Mouse (Mus musculus) right cerebral cortex, adult 18-20 months (tissue): ENCODE results near the gene Kdm2a.

Experiments used
- DNase-seq: peaks from one replicate; pipeline ENCODE4 v3.0.0; 2022; ENCODE audit warnings: mixed read lengths

Gene Kdm2a

DNA sequence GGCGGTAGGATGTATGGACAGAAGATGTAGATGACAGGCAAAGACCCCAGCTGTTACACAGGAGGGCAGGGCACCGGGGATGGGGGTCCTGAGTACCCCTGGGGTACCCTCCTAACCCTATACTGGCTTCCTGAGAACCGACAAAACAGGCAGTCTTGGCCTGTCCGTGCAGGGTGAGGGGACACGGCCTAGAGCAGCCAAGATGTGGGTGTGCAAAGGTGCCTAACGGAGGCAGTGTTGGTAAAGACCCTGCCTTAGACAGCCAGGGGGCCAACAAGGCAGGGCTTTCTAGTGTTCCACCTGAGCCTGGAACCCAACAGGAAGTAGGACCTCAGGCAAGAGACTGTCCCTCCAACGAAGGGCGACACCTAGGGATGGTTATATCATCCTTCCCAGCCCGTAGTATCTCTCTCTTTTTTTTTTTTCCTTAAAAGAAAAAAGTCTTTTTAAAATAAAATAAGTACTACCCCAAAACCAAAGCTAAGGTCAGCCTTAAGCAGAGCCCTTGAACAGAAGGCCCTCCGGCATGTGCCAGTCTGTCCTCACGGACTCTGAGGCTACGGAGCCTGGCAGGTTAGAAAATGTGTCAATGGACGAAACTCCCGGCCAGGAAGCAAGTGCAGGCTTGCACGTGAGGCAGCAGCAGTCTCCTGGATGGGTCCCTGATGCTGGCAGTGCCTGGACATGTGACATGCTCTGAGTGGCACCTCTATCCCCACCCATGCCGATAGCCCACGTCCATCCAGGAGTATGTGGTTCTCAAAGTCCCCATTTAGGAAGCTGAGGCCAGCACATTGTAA lies 99.6 kb downstream of the Kdm2a start:
- DNase-seq = no peak

DNA sequence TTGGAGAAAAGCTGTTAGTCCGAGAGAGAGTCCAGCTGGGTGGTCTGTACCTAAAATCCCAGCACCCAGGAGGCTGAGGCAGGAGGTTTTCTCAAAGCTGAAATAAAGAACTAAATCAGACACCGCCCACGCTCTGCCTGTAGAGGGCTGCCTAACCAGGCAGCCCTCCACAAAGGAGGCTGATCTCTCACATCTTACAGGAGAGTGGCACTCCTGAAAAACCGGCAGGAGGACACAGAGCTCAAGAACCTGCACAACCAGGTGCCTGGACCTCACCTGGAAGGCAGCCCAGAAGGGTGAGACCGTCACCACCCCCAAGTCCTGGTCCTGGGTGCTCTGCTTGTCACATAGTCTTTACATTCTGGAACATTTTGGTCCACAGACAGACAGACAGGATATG lies 100.2 kb downstream of the Kdm2a start:
- no peak for DNase-seq

DNA sequence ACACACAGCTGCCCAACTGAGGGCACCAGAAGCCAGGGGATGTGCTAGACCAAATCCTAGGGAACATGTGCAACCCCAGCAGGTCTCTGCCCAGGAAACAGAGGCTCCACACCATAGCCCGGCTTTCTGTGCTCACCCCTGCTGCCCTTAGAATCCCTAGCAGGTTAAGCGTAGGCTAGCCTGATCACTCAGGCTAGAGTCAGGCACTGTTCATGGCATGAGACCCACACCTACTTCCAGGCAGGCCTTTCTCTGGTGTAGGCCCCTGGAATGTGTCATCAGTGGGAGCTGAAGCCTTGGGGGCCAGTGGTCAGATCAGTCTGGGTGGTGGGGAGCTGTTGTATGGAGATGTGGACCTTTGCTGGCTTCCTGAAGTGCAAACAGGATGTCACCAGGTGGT lies 101.5 kb downstream of the Kdm2a start:
- DNase-seq = no peak

DNA sequence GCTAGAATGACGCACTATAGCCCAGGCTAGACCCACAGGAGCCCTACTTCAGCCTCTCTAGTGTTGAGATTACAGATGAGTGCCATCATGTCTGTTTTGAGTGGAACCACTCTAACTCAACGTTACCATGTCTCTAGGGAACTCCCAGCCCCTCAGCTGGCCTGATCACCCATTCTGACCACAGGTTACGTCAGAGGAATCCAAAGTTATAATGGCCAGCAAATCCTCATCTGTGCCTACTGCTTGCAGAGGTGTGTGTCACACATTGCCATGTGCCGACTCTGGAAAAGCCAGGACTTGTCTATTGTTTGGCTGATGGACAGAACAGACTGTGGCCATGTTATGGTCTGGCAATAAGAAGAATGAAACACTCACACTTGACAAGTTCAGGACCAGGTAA lies 102.7 kb downstream of the Kdm2a start:
- DNase-seq = no peak

DNA sequence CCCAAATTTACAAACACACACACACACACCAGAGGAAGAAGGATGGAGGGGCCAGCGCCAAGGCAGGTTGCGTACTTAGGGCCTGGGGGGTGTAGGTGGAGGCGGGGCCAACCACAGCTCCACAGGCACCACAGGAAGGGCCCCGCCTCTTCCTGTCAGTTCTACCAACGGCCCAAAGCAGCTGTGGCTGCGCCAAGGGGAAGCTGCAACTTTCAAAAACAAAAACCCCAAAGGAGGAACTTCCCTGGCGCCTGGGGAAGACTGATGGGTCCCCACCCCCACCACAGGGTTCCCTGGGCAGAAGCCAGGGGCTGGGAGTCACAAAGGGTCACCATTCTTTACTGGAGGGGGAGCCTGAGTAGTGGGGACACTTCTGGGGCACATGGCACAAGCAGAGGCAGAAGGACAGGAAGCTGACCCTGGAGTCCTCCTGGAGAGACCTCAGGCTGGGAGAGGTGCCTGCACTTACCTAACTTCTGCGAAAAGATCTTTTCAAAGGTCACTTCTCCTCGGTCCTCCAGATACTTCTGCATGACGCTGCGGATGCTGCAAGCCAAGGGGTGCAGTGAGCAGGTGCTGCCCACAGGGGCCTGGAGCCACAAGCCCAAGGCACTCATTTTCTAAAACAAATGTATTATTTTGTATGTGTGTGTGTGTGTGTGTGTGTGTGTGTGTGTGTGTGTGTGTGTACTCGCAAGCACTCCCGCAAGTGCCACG lies 103.5 kb downstream of the Kdm2a start:
- no peak for DNase-seq

DNA sequence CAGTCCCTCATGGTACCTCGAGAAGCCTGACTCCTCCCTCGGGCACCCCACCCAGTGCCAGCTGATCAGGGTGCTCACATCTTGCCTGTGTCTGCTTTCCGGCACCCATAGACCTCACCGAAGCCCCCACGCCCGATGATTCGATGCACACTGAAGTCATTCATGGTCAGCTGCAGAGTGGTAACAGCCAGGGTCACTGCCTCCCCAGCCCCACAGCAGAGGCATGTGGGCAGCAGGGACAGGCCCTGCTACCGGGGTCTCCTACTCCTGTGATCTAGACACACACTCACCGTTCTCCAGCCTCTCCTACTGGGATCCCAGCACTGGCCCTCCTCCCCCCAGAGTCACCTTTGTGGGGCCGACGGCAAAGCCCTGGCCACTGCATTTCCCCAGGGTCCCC lies 106.9 kb downstream of the Kdm2a start:
- no peak for DNase-seq

DNA sequence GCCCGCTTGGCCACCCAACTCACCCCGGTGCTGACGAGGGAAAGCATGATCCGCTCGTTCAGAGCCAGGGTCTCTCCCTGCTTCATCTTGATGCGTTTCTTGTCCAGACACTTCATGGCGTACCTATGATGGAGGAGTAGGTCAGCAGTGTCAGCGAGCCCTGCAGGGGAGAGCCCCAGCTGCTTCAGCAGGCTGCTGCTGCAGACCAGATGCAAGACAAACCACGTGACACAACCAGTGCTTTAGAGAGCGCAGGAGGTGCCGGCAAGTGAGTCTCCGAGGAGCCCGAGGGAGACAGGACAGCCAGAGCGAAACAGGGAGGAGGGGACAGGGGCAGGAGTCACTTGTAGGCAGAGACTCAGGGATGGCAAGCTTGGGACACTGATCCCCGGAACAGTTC lies 107.3 kb downstream of the Kdm2a start:
- DNase-seq = no peak

DNA sequence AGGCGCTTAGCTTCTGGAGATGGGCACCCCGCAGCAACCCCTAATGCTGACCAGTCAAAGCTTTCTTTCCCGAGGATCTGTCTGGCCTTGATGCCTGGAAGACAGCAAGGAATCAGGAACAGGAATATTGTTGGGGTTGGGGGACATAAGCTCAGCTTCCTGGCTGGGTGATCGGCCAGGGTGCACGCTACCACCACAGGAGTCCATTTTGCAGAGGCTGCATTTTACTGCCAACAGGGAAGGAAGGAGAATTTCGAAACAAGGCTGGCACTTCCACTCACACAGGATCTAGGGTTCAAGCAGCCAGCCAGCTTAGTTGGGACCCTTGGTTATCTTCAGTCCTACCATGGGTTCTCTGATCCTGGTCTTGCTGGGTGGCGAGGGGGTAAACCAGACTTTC lies 114.4 kb downstream of the Kdm2a start:
- no peak for DNase-seq

DNA sequence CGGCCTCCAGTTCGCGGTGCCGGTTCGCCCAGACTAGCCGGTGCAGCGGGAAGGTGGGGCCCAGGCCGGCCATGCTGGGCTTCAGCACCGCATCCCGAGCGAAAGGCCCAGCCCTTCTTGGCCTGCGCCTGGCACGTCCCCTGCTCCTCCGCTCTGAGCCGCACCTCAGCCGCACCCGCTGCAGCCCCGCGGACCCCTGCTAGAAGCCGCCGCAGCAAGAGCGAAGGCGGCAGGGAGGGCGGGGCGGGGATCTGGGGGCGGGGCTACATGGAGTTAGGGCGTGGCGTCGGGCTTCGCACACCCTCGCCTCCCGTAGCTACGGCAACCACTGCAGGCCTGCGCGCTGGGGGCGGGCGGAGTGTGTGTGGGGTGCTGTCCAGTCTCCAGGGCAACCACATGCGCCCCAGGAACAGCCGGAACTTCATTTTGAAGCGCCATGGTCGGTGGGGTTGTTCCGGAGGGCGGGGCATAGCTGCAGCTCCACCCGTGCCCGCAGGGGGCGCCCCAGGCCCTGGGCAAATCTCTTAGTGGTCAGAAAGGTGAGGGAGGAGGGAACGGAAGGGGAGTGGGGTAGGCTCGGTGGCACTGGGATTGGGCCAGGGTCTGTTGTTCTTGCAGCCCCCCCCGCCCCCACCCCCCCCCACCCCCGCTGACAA lies 115.1 kb downstream of the Kdm2a start, which contains the start of gene Ankrd13d:
Gene Ankrd13d, minus strand, starts transcription at position 240 of the 656 bp plus-strand sequence.
- peak; percentile 93 for DNase-seq

DNA sequence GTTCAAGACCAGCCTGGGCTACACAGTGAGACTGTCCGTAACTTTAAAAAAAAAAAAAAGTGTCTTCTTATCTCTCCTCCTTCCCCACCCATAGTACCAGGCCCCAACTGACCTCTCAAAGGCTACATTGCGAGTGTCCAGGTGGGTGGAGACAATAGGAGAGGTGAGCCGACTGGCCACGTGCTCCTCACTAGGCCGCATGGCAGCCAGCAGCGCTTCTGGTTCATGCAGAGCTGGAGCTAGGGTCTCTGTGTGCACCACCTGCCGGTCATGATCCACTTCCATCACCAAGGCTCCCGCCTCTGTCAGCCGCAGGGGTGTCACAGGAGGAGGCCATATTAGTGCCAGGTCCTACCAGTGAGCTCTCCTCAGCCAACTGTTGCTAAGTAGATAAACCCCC lies 117.7 kb downstream of the Kdm2a start:
- DNase-seq = no peak

DNA sequence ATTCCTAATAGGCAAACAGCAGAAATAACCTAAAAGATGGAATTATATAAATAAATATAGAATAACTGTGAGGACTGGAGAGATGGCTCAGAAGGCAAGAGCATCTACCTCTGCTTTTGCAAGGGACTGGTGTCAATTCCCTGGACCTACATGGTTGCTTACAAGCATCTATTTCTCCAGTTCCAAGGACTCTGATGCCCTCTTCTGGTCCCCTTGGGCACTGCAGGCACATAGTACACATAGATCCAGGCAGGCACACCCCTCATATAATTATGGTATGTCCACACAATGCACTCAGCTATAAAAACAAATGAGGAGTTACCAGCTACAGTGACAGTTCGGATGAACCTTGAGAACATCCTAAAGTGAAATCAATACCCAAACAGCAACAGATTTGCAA lies 118.6 kb downstream of the Kdm2a start:
- no peak for DNase-seq

DNA sequence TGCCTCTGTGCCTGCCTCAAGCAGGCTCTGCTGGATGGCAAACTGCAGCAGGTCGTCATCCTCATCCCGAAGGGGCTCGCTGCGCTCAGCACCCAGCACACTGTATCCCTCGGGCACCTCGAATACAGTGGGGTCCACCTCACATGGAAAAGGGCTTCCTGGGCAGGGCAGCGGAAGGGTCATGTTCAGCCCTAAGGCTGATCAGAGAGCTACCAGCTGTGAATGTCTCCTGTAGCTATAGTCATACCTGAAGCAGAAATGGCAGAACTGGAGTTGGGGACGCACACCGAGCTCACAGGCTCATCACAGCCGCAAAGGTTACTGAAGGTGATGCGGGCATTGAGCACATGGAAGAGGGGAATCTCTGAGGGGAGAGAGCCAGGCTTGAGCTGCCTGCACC lies 127.1 kb downstream of the Kdm2a start:
- no peak for DNase-seq

DNA sequence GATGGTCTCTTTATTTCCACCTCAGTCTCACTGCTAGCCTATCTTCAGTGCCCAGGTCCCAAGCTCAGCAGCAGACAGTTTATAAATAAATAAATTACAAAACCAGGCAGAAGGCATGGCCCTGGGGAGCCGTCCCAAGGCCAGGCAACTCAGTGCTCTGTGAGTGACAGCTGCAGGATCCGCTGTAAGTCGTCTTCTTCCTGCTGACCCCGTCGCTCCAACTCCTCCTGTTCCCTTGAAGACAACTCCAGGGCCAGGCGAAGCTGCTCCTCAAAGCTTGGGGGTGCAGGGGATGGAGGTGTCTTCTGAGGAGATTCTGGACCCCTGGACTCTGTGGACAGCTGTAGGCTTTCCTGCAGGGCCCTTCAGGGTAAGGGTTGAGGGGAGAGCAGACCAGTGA lies 127.9 kb downstream of the Kdm2a start:
- no peak for DNase-seq

DNA sequence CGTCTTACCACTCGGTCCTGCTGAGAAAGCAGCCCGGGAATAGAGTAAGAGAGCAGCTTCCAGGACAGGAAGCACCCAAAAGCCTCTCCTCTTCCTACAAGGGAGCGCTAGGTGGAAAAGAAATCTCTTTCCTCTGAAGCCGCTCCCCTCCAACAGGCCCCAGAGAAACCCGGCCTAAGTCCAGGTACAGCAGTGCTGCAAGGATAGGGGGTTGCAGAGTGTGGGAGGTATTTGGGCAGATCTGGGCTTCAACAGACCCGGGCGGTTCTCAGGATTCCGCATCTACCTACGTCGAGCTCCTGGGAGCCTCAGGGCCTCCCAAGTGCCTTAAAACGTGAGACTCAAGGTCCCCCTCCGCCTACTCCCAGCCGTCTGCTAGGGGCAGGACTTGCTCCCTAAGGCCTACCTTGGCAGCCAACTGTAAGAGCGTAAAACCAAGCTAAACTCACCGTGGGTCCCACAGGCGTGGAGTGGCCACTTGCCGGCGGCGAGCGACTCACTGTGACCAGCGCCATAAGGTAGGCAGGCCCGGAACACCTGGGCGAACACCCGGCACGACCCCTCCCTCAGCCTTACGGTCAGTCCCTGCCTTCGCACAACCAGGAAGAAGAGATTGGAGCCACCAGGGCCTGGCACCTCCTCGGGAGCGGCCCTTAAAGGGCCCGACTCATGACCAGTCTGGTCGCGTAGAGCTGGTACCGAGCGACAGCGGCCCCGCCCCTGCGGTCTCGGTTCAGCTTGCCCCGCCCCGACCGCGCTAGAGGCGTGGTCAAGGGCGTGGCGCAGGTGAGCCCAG lies 129.3 kb downstream of the Kdm2a start, which contains the start of gene Ssh3:
Gene Ssh3, minus strand, starts transcription at position 615 of the 796 bp plus-strand sequence.
- DNase-seq = peak; percentile 82

DNA sequence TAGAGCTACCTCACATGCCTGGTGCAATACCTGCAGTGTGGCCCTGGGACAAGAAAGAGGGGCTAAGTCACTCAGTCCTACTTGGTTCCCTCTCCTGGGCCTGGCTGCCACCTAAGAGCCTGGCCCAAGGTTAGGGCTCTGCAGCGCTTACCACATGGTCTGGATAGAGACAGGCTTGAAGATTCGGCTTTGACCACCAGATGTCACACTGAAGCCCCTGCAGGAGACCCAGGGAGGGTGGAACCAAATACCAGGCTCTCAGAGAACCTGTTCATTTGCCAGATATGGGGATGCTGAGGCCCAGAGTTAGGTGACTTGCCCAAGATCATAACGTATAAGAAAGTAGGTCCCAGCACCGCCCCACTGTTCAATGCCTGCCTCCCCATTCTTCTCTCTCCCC lies 132.1 kb downstream of the Kdm2a start:
- no peak for DNase-seq
